Mouse (Mus musculus): ENCODE measurements around the gene Ciart.
"Not testable (repeated sequence)": the region's sequence is repeated elsewhere in the genome, so short reads cannot be mapped to it uniquely, and the experiment has no call there.

The Ciart gene

DNA sequence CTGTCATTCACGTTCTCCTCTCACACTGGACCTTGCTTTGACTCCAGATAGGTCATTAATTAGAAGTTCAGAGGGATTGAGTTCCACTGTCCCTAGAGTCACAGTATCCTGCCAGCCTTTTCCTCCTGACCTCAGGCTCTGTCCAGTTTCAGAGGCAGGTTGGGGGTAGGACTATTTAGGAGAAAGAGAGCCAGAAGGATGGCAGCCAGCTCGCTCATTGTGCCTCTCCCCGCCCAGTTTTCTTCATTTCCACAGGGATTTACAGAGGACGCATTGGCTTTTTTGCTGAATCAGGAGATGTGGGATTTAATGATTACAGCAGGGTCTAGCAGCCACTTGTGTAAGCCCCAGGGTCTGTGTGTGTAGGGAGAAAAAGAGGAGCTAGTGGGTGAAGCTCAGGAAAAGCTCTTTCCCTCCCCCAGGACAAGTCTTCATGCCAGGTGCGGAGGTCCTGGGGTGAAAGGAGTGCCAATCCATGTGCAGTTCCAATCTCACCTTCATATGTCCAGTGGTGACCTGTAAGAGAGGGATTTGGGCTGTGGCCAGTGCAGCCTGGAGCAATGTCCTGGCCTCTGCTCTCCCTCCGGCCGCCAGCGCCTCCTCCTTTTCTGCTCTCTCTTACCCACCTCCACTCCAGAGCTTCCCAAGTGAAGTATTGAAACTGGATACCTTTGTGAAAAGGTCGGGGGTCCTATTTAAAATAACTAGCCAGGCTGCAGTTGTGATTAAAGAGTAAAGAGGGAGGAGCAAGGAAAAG, 19.7 kb upstream of the Ciart start:
- no peak for DNase-seq

DNA sequence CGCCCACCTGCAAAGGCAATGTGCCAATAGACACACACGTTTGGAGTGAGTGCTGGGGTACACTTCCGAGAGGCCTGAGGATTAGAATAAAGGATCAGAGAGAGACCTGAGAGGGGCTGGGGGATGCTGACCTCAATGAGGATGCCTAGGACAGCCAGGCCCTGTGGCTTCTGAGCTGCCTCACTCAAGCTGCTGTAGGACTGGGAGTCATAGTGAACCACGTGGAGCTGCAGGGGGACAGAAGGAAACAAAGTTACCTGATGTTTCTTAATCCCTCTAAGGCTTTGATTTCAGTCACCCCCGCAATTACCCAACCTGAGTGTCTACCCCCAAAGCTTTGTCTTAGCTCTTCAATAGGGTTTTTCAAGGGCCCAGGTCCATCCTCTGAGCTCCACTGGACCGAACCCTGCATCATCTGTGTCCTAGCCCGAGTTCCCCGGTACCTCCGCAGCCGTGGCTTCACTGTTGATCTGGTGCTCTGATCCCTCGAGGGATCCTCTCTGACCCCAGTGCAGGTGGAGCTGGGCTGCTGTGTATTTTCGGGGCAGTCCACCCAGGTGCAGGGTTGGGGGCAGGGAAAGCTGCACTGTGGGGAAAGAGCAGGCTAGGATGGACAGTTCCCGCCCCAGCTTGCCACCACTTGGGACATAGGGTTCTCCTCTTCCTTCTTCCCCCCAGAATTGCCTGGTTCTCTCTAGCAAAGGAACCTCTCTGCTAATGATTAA, 17.9 kb upstream of the Ciart start:
- DNase-seq: no peak

DNA sequence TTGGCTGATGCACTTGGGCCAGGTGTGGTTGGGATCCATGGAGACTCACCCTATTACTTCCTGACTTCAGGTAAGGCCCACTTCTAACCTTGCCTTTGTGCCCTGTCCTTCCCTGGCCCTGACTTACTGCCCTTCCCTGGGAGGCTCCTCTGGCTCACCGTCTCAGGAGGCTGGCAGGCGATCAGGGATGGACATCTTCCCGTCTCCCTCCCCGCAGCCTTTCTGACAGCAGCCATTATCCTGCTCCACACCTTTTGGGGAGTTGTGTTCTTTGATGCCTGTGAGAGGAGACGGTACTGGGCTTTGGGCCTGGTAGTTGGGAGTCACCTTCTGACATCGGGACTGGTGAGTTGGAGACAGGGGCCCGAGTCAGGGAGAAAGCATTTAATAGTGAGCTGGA, 13.4 kb upstream of the Ciart start:
- not testable (repeated sequence) for DNase-seq

DNA sequence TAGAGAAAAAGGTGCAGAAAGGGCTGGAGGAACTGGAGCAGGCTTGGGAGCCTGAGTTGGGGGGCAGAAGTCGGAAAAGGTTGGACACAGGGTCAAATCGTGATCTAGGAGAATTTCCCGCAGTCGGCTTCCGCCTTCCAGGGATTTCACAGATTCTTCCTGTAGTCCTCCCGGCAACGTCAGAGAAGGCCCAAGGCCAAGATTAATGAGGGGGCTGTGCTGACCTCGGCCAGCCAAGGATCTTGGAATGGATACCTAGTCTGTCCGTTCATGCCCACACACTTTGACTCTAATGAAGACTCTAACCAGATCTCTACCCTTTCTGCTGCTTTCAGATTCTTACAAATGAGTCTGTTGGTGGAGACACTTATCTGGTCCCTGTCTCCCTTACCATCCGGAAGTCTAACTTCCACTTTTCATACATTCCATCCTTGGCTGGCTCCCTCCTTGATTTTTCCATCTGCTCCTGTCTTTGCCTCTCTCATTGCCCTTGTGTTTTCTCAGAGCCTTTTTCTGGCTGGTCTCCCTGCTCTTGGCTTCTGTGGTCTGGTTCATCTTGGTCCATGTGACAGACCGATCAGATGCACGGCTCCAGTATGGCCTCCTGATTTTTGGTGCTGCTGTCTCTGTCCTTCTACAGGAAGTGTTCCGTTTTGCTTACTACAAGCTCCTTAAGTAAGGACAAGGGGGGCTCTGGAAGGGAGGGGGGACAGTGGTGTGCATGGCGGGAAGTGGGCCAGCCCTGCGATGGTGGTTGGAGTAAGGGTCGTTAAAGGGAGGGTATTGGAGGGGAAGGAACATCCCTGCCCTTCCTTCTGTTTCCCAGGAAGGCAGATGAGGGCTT, 12.5 kb upstream of the Ciart start:
- DNase-seq: peak; percentile 86

DNA sequence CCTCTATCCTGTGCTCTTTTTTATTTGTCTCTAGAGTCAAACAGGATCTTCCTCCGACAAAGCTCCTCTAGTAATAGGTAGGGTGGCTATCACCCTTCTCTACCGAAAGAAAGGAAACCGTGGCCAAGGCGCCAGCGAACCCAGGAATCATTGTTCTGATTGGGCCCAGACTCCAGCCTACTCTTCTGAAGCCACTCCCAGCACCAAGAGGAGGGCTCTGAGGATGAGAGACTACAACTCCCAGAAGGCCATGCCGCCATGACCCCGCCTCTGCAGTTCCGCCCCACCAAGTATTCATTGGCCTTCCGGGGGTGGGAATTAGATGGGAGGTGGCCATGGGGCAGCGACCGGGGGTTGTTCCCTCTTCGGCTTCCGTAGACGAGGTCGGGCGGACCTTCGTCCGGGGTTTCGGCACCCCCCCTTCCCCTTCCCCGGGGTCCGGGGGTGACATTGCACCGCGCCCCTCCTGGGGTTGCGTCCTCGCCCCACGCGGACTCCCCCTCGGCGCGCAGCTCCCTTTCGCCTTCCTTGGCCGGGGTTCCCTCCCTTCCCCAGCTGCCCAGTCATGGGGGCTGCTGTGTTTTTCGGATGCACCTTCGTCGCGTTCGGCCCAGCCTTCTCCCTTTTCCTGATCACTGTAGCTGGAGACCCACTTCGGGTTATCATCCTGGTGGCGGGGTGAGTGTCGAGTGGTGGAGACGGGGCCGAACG, 11.7 kb upstream of the Ciart start, which contains the start of gene Aph1a:
Gene Aph1a, plus strand, starts transcription at position 364 of the 711 bp plus-strand sequence.
- peak; percentile 99 for DNase-seq

DNA sequence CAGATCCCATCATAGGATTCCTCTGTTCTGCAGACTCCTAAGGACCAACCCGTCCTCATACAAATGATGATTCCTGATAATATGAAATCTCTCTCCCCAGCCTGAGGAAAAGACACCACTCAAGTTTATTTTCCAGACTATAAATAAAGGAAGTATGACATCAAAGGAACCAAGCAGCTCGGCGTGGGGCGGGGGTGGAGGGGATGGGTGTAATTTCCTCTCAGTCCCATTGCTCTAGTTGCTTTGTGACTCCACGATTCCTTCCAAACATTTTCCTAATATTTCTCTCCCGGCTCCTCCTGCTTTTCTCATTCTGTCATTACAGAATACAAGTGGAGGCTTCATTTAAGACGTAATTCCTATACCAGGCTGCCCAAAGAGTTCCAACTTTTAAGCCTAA, 11.1 kb upstream of the Ciart start:
- DNase-seq: peak; percentile 78

DNA sequence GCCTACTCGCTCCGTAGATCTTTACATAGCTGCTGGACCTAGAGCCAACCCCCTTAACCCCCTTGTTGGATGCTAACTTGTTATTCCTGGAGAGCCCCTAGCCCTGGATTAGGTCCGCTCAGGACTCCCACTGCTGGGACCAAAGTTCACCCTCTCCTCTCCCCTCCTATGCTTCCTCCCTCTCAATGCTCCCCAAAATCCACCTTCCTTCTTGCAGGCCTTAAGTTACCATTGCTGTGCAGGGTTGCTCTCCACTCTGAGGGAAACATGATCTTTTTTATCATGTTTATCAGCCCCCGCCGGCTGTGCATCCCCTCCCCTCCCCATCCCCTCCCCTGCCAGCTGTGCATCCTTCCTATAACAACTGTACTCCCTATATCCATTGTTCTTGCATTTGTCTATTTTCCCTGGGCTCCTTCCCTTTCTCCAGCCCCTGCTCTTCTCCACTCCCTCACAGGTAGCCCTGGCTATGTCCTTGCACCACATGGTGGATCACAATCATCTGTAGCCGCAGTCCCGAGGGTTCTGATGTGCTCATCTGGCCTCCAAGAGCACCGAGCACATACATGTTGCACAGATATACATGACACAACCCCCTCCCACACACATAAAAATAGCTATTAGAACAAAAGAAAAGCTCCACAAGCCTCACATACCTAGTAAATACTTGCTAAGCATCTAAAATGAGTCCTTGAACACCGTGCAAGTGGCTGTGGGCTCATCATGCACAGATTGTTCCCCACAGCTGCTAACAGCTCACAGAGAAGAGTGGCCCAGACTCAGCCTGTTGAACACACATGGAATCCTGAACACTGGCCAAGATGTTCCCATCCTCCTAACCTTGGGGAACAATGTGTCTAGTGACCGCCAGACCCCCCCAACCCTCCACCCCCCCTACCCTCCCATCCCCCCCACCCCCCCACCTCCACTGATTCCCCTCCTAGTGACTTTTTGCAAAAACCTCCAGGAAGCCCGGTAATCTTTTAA, 10.3 kb upstream of the Ciart start:
- DNase-seq: peak; percentile 73

DNA sequence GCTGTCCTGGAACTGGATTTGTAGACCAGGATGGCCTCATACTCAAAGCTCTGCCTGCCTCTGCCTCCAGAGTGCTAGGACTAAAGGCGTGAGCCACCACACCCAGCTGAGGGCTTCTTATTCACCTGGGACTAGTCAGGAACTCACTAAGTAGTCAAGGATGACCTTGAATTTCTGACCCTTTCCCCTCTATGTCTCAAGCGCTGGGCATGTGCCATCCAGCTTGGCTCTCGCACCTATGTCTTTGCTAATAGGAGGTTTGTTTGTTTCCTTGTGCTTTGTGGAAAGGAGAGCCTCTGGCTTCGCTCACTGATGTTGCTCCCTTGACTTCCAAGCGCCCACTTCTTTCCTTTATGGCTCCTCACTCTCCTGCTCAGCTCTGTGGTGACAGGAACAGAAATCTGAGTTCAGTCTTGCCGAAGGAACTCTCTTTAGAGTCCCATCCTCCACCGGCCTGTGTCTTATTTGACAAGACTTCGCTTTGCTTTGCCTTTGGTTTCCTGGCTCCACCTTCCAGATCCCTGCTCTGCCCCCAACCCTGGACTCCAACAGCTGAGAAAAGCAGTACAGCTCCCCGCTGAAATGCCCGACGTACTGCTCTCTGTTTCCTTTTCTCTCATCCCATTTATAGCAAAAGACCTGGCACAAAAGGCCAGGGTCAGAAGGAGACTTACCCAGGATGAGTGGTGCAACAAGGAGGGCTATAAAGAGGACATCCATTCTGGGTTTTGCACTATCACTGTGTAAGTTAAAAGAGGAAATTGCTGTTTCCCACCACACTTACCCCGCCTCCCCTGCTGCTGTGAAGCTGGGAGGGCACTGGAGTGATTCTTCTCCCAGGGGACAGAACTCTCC, 9.4 kb upstream of the Ciart start, which contains the start of gene BC028528:
Gene BC028528, minus strand, starts transcription at position 795 of the 855 bp plus-strand sequence.
- DNase-seq: peak; percentile 83

DNA sequence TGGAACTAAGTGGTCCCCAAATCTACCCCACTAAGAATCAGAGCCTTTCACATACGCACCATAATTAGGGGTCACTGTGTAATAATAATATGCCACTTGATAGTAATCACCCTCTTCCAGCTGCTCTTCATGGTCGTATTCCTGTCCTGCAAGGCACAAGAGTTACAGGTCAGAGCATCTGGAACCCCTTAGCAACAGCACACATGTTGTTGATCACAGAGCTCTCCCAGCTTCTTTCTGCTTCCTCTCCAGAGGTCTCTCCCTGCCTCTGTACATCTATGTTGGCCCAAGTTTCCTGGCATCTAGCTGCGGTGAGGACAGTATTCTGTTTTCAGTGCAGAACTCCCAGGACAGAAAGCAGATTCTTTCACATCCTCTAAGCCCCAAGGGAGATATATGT, 7.6 kb upstream of the Ciart start:
- DNase-seq: no peak

DNA sequence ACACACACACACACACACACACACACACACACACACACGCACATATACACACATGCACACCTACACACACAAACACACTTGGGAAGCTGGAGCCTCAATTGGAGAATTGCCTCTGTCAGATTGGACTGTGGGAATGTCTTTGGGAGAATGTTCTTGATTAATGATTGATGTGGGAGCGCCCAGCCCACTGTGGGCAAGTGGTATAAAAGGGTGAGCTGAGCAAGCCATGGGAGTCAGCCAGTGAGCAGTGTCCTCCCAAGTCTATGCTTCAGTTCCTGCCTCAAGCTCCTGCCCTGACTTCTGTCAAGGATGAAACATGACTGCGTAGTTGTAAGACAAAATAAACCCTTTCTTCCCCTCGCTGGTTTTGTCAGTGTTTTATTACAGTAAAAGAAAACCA, 5.5 kb upstream of the Ciart start:
- no peak for DNase-seq

DNA sequence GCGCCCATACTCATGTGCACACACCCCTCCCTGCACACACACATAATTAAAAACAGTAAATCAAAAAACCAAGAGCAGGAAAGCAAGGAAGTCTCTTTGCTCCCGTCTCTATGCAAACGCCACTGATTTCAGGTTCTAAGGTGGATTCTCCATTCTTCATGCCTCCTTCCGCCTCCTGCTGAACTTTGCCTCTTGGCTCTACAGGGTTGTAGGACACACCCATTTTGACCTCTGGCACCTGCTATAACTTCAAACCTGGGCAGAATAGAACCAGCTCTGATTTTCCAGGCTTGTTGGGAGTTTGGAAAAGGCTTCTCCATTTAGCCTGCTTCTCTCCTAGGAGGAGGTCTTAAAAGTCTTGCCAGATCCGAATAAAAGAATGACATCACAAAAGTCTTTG, 2.3 kb upstream of the Ciart start:
- no peak for DNase-seq

DNA sequence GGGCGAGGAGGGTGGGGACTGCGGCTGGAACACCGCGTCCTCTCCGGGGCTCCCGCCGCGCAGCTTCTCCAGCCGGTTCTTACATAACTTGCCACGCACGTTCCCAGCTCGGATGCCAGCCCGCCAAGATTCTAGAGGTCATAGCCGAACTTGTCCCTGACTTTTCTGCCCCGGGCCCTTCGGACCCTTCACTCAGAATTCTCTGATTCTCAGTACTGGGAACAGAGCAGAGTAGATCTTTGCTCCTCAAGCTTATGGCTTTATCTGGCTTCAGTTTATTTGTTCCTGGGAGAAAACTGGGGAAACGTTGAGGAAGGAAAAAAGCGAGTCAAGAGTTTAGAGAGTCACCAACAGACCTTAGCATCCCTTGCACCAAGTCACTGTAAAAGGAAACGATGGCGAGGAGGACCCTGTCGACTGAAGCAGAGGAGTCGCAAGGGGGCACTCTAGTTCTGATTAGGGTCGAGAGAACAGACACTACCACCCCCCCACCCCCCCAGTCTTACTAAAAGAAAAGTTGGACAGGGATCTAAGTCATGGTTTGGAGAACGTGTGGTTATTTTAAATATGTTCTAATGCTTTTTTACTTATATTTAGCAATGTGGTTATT, 870 bp upstream of the Ciart start:
- DNase-seq: peak; percentile 91

DNA sequence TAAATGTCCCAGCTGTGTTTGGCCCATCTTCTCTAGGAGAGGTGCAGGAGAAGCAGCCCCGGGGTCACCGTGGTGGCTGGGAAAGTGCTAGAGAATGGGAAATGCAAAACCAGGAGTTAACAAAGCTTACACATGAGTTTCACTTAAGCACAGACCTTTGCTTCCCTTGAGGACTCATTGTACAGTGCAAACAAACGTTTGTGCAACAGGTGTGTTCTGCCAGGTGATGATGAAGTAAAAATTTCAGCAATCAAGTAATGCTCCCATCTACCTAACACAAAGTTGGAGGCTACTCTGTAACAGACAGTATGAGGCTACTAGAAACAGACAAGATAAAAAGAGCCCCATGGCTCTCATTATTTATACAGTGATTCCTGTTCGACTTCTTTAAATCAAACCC, 3.0 kb downstream of the Ciart start:
- no peak for DNase-seq

DNA sequence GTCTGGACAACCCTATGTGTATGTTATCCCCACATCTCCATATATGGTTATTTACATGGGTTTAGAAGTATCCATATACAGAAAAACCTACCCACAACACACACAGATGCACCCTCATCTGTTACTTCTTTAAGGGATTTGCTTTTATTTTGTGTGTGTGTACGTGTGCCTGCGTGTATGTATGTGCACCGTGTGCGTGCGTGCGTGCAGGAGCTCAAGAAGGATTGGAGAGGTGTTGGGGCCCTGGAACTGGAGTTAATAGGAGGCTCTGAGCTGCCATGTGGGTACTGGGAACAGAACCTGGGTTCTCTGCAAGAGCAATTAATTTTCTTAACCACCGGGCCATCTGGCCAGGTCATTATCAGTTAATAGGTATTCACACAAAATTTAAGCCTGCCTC, 10.0 kb downstream of the Ciart start:
- no peak for DNase-seq

DNA sequence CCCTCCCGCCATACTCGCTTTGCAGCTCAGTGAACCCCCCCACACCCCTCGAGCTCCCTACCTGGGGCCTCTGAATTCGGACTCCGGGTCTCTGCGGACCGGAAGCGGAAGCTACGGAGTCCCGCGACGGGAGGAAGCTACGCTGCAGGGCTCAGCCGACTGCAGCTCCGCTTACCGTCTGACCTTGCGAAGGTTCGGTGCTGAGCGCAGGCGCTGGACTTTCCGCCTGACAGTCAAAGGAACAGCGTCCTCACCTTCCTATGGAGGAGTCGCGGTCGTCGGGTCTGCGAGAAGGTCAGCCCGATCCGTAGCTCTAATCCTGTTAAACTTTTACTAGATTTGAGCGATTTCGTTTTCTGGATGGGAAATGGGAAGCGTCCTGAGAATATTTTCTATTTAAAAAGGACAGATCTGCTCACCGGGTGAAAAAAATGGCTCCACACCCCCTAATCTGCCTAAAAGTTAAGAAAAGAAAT, 10.6 kb downstream of the Ciart start, which contains the start of gene Mrps21:
Gene Mrps21, minus strand, starts transcription at position 128 of the 476 bp plus-strand sequence.
- peak; percentile 89 for DNase-seq

DNA sequence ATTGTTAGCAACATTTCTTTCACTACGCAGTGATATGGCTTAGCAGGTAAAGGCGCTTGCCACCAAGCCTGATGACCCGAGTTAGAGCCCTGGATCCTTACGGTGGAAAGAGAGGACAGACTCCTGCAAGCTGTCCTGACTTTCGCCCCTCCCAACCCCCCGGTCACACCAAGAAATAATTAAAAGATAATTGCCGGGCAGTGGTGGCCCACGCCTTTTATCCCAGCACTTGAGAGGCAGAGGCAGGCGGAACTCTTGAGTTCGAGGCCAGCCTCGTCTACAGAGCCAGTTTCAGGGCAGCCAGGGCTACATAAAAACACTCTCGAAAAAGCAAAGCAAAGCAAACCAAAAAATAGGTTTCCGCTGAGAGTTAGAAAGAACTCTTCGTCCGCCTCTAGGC, 11.1 kb downstream of the Ciart start:
- no peak for DNase-seq

DNA sequence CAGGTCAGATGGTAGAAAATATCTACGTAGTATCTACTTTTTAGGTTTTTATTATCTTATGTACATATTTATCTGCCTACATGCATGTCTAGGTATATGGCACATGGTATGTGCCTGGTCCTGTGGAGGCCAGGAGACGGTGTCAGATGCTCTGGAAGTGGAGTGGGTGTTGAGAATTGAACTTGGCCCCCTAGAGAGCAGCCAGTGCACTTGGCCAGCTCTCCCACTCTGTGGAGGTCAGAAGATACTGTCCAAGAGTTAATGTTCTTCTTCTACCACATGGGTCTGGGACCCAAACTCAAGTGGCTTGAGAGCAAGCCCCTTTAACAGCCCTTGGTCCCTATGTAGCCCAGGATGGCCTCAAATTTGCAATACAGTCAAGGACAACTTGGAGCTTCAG, 14.6 kb downstream of the Ciart start:
- no peak for DNase-seq

DNA sequence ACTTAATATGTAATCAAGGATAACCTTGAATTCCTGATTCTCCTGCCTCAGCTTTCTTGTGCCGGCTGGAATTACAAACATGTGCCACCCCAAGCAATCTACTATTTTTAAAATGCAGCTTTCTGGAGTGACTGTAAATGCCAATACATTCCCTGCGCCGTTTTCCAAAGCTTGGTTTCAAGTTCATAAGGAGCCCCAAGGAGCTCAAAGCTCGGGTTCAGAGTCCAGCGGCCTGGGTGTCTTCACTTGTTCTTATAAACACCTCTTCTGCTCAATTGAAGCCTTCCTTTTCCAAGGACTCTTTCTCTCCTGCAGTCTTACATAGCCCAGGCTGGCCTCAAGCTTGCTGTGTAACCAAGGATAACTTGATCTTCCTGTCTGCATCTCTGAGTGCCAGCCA, 16.0 kb downstream of the Ciart start:
- DNase-seq: no peak

DNA sequence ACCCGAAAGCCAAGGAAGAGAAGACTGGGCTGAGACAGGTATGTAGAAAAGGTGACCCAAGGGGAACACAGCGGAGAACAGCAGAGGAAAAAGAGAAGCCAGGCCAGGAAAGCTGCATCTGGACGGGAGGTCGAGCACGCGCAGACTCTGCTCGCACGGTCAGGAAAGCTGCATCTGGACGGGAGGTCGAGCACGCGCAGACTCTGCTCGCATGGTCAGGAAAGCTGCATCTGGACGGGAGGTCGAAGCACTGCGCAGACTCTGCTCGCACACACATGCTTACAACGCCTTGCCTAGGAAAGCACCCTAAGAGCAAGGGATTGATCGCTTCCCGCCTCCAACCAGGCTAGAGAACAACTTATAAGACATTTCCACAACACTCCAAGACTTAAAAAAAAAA, 16.5 kb downstream of the Ciart start:
- no peak for DNase-seq

DNA sequence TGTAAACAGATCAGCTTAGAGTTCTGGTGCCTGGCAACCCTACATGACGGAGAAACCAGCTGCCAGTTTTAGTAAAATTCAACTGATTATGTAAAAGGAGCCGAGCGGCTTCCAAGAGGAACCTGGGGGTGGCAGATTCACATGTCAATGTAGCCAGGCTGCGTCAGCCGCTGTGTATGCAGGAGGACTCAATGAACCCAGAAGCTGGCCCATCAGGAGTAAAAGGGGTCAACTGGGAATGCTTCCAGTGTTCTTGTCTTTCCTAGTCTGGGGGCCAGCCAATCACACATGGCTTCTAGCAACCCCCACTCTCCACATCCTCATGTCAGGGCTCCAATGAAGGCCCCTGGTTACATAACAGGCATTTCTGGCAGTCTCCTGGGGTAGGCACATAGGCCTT, 17.0 kb downstream of the Ciart start:
- no peak for DNase-seq
